Mouse (Mus musculus): ENCODE measurements at regions not wholly inside any gene's neighbourhood (a gene's known extent, or its start where the extent isn't known, plus 50 kb on each side); places are given as distances from the start of the nearest gene placed in this dataset.

DNA sequence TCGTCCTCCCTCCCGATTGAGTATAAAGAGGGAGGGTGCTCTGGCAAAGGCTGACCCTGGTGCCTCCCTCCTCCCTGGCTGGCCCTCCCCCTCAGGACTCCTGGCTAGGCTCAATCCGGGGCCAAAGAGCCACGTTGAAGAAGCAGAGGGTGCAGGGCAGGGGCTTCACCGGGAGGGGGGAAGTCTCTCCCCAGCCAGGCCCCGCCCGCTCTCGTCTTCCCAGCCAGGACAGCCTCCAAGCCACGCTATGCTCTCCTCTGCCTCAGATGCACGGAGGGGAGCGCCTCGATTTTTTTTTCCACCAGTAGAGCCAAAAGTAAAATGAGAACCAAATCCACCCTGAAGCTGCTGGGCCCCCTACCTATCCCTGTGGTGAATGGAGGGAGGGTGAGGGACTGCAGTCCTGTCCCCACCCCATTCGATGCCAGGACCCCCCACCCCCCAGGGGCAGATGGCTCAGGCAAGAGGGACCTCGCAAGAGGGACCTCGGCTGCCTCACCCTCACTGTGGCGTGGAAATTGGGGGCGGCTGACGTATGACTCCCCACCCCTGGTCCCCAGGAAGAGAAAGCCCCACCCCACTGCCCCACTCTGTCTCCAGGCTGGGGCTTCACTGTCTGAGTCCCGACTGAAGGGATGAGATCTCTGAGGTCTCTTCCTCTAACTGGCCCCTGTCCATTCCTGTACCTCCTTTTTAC, 53.2 kb upstream of the Col1a1 start:
- ATAC-seq (replicated peaks; ENCODE audit: poor library complexity, severe bottlenecking): no peak

DNA sequence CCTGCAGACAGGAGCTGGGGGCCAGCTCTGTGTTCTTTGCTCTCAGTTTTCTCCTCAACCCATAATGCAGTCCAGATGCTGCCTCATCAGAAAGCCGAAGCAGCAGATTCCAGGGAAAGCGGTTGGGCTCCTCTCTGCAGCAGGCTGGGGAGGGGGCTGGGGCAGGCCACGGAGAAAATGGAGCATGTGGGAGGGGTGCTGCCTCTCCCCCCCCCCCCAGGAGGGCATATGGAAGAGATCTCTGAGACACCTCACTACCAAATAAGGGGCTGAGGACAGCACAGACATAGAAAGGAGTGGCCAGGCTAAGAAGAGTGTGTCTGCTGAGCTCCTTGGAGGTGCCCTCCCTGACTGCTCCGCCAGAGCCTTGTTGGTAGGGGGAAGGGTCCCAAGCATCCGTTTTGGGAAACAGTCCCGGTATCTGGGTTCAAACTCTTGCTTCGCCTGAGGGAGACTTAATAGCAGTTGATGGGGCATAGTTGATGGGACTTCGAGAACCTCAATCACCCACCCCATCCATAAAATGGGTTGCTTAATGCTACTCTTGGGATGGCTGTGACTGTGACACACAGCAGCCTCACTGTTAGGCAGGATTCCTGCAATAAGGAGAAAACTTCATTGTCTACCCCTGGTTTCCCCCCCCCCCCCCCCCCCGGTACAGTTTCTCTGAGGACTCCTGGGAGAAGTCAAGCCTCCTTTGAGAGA, 53.9 kb upstream of the Col1a1 start:
- no peak for ATAC-seq (replicated peaks; ENCODE audit: poor library complexity, severe bottlenecking)

DNA sequence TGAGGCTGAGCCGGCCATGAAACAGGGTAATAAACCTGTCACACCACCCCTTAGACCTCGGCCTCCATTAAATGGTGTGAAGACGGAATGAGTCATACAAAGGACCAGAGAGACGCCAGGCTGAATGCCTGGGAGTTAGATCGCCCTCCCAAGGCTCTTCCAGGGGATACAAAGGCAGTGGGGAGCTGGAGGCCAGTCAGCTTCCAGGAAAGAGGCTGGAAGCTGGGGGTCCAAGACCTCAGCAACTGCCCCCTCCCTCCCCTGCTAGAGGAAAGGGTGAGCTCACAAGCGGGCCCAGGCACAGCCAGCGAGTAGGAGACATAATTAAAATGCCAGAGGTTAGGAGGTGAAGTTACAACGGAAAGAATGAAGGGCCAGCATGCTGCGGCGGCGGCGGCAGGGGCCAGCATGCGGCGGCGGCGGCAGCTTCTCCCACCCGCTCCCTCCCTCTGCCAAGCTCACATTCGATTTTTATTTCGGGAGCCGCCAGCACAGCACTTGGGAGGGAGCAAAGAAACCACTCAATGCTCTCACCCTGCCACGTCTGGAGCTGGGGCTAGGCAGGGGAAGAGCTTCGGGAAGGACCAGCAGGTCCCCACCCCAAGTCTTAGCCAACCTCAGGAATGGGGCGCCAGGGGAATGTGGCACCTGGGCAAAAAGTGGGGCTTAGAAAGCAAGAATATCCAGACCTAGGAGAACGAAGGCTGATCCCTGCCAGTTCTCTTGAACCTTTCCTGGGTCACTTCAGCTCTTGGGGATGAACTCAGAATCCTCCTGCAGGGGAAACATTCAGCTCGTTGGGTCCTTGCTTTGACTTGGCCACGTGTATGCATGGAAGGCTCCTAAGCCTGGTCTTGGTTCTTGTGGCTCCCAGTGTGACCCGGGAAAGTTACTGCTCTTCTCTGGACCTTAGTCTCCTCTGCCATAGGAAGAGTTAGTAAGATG, 54.9 kb upstream of the Col1a1 start:
- ATAC-seq (replicated peaks; ENCODE audit: poor library complexity, severe bottlenecking): no peak

DNA sequence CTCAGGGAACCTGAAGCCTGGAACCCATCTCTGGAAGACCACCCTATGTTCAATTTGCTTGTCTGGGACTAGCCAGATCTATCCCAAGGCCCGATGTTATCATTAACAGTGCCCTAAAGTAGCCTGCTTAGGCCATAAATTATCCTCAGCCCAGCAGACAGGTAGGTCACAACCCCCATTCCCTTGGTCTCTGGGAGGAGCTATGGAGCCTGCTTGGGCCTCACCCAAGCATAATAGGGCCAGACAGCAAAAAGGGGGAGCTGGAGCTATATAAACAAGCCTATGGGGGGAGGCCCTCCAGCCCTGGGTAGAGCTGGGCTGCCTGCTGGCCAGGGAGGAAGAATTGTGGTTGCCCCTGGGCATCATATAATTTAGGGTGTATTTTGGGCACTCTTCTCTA, 59.3 kb upstream of the Col1a1 start:
- ATAC-seq (replicated peaks; ENCODE audit: poor library complexity, severe bottlenecking): no peak

DNA sequence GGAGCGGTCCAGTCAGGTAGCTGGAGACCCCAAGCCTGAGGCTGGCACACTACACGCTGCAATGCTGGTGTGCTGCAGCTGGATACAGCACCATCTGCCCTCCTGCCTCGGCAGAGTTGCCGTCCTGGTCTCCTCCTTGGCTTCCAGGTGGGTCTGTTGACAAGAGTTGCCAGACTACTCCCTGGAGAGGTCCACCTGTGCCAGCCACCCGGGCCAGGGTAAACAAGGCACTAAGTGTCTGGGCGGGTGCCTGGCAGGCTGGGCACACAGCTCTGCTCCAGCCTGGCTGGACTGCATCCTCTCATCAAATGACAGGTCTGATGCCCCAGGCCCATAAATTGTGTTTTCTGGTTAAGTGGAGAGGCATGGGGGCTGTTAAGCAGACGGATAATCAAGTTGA, 61.0 kb upstream of the Col1a1 start:
- ATAC-seq (replicated peaks; ENCODE audit: poor library complexity, severe bottlenecking): no peak

DNA sequence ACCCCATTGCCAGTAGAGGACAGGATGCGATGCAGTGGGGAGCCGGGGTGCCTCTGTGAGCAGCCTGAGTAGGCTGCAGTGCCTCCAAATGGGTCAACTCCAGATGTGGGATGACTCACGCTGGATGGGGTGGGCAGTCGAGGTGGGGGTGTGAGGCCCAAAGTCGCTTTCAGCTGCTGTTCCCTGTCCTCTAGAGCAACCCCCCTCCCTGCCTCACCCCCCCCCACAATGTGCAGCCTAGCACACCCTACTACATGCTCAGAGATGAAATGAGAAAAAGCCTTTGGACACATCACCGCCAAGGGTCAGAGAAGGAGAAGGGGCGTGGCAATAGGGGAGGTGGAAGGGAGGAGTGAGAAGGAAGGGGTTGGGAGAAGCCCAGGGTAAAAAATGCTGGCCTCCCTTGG, 61.9 kb upstream of the Col1a1 start:
- no peak for ATAC-seq (replicated peaks; ENCODE audit: poor library complexity, severe bottlenecking)

DNA sequence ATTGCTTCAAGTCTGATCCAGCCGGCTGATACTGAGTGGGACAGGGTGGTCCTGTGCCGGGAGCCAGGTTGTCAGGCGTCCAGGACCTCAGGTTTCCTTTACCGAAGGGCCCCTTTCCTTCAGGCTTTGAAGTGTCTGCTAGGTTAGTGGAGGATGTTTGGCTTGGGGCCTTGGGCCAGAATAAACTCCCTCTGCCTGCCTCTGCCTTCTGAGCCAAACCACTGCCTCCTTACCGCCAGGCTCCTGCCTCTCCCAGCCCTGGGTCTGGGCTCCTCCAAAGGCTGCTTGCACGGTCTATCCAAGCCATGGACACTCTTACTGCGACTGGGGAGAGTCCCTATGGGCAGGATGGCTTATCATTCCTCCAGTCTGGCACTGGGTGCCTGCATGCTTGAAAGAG, 62.3 kb upstream of the Col1a1 start:
- no peak for ATAC-seq (replicated peaks; ENCODE audit: poor library complexity, severe bottlenecking)

DNA sequence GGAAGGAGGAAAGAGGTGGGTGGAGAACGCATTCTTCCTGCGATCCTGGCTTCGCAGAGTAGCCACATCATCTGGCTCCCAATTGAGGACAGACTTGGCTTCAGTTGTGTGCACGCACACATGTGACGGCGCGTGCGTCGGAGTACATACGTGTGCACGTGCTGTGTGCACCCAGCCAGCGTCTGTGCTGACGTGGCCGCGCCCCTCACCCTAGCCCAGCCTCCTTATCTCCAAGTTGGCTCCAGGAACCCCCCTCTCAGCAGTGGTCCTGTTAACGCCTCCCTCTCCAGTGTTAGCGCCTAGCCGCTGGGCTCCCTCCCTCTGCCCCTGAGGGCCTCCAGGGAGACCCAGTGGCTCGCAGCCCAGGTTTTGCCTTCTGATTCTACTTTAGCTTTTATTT, 63.1 kb upstream of the Col1a1 start:
- no peak for ATAC-seq (replicated peaks; ENCODE audit: poor library complexity, severe bottlenecking)

DNA sequence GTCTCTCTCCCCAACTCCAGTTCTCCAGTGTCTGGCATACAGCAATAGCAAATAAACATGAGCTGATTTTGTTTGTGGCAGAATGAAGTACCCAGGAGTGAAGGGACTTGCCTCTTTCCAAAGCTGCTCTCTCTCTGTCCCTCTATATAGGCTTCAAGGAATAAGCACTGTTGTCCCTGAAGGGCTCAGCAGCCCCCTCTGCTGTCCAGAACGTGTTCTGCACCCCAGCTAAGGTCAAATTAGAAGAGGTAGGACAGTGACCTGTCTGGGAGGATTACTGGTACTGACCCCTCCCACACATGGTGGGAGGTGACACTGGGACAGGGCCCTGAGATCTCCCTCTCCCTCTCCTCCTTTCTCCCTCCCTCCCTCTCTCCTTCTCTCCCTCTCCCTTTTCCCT, 65.7 kb upstream of the Col1a1 start:
- peak; percentile 78 for ATAC-seq (replicated peaks; ENCODE audit: poor library complexity, severe bottlenecking)

DNA sequence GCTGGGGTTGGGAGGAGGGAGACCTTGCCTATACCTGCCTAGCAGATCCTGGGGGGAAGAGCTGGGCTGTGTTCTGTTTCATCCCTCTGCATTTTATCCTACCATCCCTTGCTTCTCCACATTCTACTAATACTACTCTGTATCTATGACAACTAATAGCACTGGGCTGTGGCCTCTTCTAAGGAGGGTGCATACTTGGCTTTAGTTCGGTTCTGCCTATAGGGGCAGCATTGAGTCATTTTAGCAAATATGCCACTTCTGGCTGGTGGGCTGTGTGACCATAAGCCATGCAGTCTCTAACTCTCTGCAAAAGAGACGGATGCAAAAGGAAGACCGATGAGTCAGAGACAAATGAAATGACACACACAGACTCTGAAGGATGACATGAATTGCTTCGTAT, 66.2 kb upstream of the Col1a1 start:
- ATAC-seq (replicated peaks; ENCODE audit: poor library complexity, severe bottlenecking): peak; percentile 41; the same call in 1 of the 2 replicates

DNA sequence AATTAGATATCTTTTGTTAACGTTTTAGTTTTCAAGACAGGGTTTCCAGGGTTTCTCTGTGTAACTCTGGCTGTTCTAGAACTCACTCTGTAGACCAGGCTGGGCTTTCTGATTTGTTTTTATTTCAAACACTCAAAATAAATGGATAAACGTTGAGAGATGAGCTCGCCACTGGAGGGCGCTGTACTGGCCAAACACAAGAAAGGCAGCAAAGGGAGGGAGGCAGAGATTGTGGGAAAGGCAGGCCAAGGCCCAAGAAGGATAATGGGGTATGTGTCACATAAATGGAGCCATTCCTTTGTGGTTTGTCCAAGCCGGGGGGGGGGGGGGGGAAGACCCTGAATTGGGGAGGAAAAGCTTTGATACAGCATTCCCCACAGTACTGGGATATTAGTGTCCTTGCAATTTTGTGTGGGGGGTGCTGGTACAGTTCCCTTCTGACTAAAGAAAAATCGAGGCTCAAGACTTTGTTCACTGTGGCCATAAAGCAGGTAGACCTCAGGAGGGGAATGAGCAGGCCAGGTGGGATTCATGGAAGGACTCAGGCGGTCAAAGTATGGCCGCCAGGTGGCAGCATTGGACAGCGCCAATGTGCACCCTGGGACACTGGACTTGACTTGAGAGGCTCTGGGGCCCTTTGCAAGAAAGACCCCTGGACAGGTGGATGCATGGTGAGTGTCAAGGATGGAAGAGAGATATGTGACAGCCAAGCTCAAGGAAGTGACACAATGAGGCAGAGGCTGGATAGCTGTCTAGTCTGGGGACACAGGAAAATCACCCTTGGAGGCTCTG, 69.7 kb upstream of the Col1a1 start:
- ATAC-seq (replicated peaks; ENCODE audit: poor library complexity, severe bottlenecking): peak; percentile 63

DNA sequence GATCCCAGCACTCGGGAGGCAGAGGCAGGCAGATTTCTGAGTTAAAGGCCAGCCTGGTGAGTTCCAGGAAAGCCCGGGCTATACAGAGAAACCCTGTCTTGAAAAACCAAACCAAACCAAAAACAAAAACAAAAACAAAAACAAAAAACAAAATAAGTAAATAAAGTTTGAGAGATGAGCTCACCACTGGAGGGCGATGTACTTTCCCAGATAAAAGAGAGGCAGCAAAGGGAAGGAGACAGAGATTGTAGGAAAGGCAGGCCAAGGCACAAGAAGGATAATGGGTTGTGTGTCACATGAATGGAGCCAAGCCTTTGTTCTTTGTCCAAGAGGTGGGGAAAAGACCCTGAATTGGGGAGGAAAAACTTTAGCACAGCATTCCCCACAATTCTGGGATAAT, 67.6 kb upstream of the Tmem92 start:
- no peak for ATAC-seq (replicated peaks; ENCODE audit: poor library complexity, severe bottlenecking)

DNA sequence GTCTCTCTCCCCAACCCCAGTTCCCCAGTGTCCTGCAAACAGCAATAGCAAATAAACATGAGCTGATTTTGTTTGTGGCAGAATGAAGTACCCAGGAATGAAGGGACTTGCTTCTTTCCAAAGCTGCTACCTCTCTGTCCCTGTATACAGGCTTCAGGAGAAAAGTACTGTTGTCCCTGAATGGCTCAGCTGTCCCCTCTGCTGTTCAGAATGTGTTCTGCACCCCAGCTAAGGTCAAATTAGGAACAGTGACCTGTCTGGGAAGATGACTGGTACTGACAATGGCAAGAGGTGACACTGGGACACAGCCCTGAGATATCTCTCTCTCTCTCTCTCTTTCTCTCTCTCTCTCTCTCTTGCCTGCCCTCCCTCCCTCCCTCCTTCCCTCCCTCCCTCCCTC, 56.6 kb upstream of the Tmem92 start:
- no peak for ATAC-seq (replicated peaks; ENCODE audit: poor library complexity, severe bottlenecking)

DNA sequence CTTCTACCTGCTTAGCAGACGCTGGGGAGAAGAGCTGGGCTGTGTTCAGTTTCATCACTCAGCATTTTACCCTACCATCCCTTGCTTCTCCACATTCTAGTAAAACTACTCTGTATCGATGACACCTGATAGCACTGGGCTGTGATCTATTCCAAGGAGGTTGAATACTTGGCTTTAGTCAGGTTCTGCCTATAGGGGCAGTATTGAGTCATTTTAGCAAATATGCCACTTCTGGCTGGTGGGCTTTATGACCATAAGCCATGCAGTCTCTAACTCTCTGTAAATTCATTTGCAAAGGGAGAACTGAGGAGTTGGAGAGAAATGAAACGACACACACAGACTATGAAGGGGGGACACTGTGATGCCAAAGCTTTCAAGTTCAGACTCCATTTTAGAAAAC, 55.6 kb upstream of the Tmem92 start:
- 0 out of 2 replicates have a peak, but pooled peaks have one; percentile 37 for ATAC-seq (replicated peaks; ENCODE audit: poor library complexity, severe bottlenecking)

DNA sequence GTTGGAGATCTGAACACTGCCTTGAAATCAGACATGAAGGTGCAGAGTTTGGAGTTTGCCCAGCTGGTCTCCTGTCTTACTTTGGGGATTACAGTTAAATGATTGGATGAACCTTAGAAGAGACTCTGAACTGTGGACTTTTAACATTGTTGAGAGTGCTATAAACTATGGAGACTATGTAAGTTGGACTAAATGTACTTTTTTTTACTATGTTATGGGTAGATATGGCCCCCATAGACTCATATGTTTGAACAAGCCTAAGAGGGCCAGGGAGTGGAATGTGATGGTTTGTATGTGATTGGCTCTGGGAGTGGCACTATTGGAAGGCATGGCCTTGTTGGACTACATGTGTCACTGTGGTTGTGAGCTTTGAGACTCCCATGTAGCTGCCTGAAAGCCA, 53.8 kb upstream of the Tmem92 start:
- no peak for ATAC-seq (replicated peaks; ENCODE audit: poor library complexity, severe bottlenecking)

DNA sequence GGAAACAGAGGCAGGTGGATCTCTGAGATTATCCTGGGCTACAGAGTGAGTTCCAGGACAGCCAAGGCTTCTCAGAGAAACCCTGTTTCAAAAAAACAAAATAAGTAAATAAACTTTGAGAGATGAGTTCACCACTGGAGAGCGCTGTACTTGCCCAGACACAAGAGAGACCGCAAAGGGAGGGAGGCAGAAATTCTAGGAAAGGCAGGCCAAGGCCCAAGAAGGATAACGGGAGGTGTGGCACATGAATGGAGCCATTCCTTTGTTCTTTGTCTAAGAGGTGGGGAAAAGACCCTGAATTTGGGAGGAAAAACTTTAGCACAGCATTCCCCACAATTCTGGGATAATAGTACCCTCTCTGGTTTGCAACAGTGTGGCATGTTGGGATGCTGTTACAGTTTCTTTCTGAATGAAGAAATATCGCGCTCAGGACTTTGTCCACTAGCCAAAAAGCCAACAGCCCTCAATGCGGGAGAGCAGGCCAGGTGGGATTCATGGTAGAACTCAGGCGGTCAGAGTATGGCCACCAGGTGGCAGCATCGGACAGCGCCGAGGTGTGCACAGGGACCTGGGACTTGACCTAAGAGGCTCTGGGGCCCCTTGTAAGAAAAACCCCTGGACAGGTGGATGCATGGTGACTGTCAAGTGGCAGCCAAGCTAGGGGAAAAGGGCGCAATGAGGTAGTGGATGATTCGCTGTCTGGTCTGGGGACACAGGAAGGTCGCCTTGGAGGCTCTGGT, 49.9 kb upstream of the Tmem92 start:
- ATAC-seq (replicated peaks; ENCODE audit: poor library complexity, severe bottlenecking): peak; percentile 62
